Mouse (Mus musculus): ENCODE results near the gene Psme2. TPM values are rescaled to one million over a fixed set of nuclear protein-coding genes. Genes with fewer than 3 reads are reported as not detected.

Psme2 gene
- total and polyA plus RNA-seq, 3 experiments: 467 to 757 (median 684) TPM

DNA sequence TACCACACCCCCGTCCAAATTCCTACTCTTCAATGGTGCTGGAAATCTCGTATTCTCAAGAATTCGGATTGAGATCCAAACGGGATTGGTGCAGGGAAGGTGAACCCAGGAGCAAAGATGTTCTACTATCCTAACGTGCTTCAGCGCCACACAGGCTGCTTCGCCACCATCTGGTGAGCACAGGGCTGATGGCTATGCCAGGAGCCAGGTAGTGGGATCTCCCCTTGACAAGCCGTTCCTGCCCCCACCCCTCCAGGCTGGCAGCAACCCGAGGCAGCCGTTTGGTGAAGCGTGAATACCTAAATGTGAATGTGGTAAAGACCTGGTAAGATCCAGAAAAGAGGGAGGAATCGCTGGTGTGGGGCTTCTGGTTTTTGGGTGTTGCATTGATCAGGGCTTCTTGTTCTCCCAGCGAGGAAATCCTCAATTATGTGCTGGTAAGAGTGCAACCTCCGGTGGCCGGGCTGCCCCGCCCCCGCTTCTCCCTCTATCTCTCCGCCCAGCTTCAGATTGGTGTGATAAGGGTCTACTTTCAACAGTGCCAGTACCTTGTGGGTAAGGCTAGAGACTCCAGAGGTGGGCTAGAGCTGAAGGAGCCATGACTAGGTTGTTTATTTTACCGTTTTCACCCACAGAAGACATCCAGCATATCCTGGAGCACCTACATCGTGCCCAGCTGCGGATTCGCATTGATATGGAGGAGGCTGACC is 27.7 kb upstream of the Psme2 start:
- in situ Hi-C loops (cut with MboI; ENCODE audit: low pct_ligation_motif_present, low pct_unique_long_range_greater_than_20kb, low sequenced_read_pairs) (no loop called here), dilution Hi-C loops (cut with MboI; ENCODE audit: extremely low pct_ligation_motif_present, extremely low pct_unique_long_range_greater_than_20kb, low sequenced_read_pairs) (no loop called here)
- Histone ChIP-seq H3K27me3 (replicated peaks) (no peaks in the 10 kb centered on the region), H3K4me2 (ENCODE audit: insufficient read depth, low read depth, poor library complexity, severe bottlenecking) (no peak overlapping the region), H3K4me1 (ENCODE audit: control insufficient read depth in 1 of 2, insufficient read depth in 2 of 2) (no peaks in the 10 kb centered on the region), H3K9ac (ENCODE audit: insufficient read depth, low read depth) (no peak overlapping the region), H3K36me3 (replicated peaks in 1 of 2; ENCODE audit: control insufficient read depth in 1 of 2, insufficient read depth in 1 of 2, low read length in 1 of 2) (peaks cover 0 to 17% of the 10 kb centered on the region in 2 experiments), H3K27ac (ENCODE audit: insufficient read depth, low read depth) (no peak overlapping the region), H3K79me2 (replicated peaks; ENCODE audit: control insufficient read depth, extremely low read depth, insufficient read depth, poor library complexity, severe bottlenecking) (no peaks in the 10 kb centered on the region), H3K4me3 (replicated peaks in 1 of 3; ENCODE audit: low read depth in 2 of 3, low read length in 2 of 3, poor library complexity in 1 of 3) (no peak overlapping the region), H3K9me3 (replicated peaks; ENCODE audit: low read length) (no peaks in the 10 kb centered on the region)
- no peak for DNase-seq (ENCODE audit: extremely low read depth)
- TF ChIP-seq PAX5 (IDR thresholded peaks at IDR 0.05; ENCODE audit: low read length) (no peak), JUN (IDR thresholded peaks at IDR 0.05; ENCODE audit: insufficient read depth, low read depth, low read length) (no peak), NRF1 (IDR thresholded peaks at IDR 0.05; ENCODE audit: low read depth, low read length) (no peak), MYC (IDR thresholded peaks at IDR 0.05; ENCODE audit: low read depth, low read length) (no peak), E2F4 (IDR thresholded peaks at IDR 0.05; ENCODE audit: insufficient replicate concordance, low read depth, low read length) (no peak)

DNA sequence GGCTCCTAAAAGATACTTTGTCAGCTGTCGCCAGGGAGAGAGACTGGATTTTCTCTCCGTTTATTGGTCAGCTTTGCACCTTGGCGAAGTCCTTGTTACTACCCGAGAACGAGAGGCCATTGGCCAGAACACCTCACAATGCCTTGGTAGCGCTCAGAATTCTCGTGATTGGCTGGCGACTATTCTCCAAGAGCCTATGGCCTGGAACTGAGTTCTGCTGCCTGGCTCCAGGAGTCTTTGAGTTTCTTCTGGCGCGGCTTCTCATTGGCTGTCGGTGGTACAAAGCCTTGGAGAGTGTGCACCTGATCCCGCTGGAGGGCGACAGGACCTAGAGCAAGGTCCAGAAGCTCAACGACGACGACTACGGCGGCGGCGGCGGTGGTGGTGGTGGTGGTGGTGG is 26.9 kb upstream of the Psme2 start, which contains the start of gene Rec8:
TSS of gene Rec8 (plus strand) at position 216 of the 400 bp plus-strand sequence.
- Histone ChIP-seq H3K36me3 (replicated peaks in 1 of 2; ENCODE audit: control insufficient read depth in 1 of 2, insufficient read depth in 1 of 2, low read length in 1 of 2) (peaks cover 0 to 9% of the 10 kb centered on the region in 2 experiments), H3K4me3 (replicated peaks in 1 of 3; ENCODE audit: low read depth in 2 of 3, low read length in 2 of 3, poor library complexity in 1 of 3) (no peak within 1 kb of the TSS), H3K27ac (ENCODE audit: insufficient read depth, low read depth) (no peak within 1 kb of the TSS), H3K4me2 (ENCODE audit: insufficient read depth, low read depth, poor library complexity, severe bottlenecking) (no peak within 1 kb of the TSS), H3K4me1 (ENCODE audit: control insufficient read depth in 1 of 2, insufficient read depth in 2 of 2) (no peaks in the 10 kb centered on the region), H3K79me2 (replicated peaks; ENCODE audit: control insufficient read depth, extremely low read depth, insufficient read depth, poor library complexity, severe bottlenecking) (no peaks in the 10 kb centered on the region), H3K9me3 (replicated peaks; ENCODE audit: low read length) (no peaks in the 10 kb centered on the region), H3K27me3 (replicated peaks) (no peaks in the 10 kb centered on the region), H3K9ac (ENCODE audit: insufficient read depth, low read depth) (no peak within 1 kb of the TSS)
- in situ Hi-C loops (cut with MboI; ENCODE audit: low pct_ligation_motif_present, low pct_unique_long_range_greater_than_20kb, low sequenced_read_pairs): no loop called here
- dilution Hi-C loops (cut with MboI; ENCODE audit: extremely low pct_ligation_motif_present, extremely low pct_unique_long_range_greater_than_20kb, low sequenced_read_pairs): no loop called here
- TF ChIP-seq USF1 (IDR thresholded peaks at IDR 0.05; ENCODE audit: low read depth, low read length): no peak
- no peak for TF ChIP-seq BHLHE40 (IDR thresholded peaks at IDR 0.05; ENCODE audit: low read depth, low read length)
- TF ChIP-seq EP300 (IDR thresholded peaks at IDR 0.05; ENCODE audit: low read length): no peak
- TF ChIP-seq RAD21 (IDR thresholded peaks at IDR 0.05; ENCODE audit: low read depth, low read length): no peak
- TF ChIP-seq CTCF (conservative IDR thresholded peaks at IDR 0.05 in 1 of 2, IDR thresholded peaks at IDR 0.05 in 1 of 2; ENCODE audit: low read depth in 2 of 2, low read length in 2 of 2): no peak
- no peak for TF ChIP-seq GABPA (IDR thresholded peaks at IDR 0.05; ENCODE audit: insufficient replicate concordance, low read depth, low read length)
- no peak for TF ChIP-seq KAT2A (IDR thresholded peaks at IDR 0.05; ENCODE audit: insufficient replicate concordance, low read length)
- TF ChIP-seq ZNF384 (IDR thresholded peaks at IDR 0.05; ENCODE audit: low read depth, low read length): no peak
- no peak for TF ChIP-seq MAFK (IDR thresholded peaks at IDR 0.05; ENCODE audit: insufficient replicate concordance, low read length)
- TF ChIP-seq HCFC1 (IDR thresholded peaks at IDR 0.05; ENCODE audit: low read depth, low read length): no peak
- TF ChIP-seq CHD2 (IDR thresholded peaks at IDR 0.05; ENCODE audit: low read length): no peak
- no peak for TF ChIP-seq NELFE (IDR thresholded peaks at IDR 0.05; ENCODE audit: low read depth, low read length)
- no peak for TF ChIP-seq RCOR1 (conservative IDR thresholded peaks at IDR 0.05; ENCODE audit: low read depth, low read length)
- no peak for TF ChIP-seq ELF1 (IDR thresholded peaks at IDR 0.05; ENCODE audit: low read depth, low read length)
- TF ChIP-seq MAX (IDR thresholded peaks at IDR 0.05; ENCODE audit: low read length): no peak
- TF ChIP-seq USF2 (conservative IDR thresholded peaks at IDR 0.05; ENCODE audit: low read depth, low read length): no peak
- DNase-seq (ENCODE audit: extremely low read depth): no peak
